Mouse (Mus musculus): ENCODE measurements at regions not wholly inside any gene's neighbourhood (a gene's known extent, or its start where the extent isn't known, plus 50 kb on each side); places are given as distances from the start of the nearest gene placed in this dataset.
A peak's percentile ranks its signal among the peaks of the same experiment; 100 is the strongest.

DNA sequence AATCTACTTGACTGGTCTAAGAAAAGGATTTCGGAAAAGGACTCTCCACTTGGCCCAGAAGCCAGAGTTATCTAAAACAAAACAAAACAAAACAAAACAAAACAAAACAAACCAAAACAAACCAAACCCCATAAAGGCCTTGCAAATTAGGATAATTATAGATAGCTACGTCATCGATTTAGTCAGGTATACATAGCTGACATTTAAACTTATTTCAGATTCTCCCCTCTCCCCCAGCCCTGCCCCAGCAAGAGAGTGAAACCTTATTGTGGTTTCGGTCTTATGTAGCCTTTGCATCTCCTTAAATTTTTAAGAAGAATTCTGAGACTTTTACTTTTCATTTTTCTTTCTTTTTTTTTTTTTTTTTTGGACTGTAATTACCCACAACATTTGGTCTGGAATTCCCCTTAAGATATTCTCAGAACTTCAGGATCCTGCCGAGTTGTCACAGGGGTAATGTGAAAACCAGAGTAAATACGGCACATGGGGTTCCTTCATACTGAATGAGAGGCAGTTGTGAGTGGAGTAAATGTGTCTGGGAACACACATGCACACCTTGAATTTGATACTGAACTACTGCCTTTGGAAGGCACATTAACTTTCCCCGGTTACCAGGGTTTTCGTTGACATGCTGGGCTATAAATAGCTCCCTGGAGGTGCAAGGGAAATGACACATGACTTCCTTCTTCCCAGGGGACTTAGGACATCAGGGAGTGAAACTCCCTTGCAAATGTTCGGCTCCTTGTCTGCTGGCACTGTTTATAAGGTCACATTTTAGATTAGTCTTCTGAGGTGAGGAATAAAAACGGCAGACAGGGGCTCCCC, 94.8 kb upstream of the Rap1b start:
- DNase-seq: peak; percentile 78 to 87

GRCm38 (mm10) chr10:117941266-117941651, 95.4 kb upstream of the Rap1b start:
- DNase-seq: no peak

DNA sequence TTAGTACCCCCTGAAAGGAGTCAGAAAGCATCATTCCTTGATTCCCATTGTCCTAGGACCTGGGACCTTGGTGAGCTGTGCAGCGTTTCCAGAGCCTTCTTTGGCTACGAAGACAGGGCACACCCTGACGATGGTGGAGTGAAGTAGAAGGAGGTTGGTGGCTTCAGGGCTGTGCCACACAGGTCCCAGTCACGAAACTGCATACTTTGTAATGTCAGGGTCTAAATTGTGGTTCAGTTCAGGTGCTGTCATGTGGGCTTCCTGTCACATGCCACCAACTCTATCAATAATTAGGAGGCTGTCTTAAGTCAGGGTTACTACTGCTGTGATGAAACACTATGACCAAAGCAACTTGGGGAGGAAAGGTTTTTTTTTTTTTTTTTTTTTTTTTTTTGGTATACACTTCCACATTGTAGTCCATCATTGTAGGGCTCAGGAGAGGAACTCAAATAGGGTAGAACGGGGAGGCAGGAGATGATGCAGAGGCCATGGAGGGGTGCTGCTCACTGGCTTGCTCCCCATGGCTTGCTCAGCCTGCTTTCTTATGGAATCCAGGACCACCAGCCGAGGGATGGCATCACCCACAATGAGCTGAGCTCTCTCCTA, 98.0 kb upstream of the Rap1b start:
- no peak for DNase-seq

- no peak for DNase-seq
These were observed 101.4 kb upstream of the Rap1b start for GRCm38 (mm10) chr10:117947191-117947590.

GRCm38 (mm10) chr10:117947911-117948310, 102.1 kb upstream of the Rap1b start:
- DNase-seq: no peak

GRCm38 (mm10) chr10:117952116-117953025, 106.5 kb upstream of the Rap1b start:
- DNase-seq: peak in 1 of 2 experiments; percentile 23

DNA sequence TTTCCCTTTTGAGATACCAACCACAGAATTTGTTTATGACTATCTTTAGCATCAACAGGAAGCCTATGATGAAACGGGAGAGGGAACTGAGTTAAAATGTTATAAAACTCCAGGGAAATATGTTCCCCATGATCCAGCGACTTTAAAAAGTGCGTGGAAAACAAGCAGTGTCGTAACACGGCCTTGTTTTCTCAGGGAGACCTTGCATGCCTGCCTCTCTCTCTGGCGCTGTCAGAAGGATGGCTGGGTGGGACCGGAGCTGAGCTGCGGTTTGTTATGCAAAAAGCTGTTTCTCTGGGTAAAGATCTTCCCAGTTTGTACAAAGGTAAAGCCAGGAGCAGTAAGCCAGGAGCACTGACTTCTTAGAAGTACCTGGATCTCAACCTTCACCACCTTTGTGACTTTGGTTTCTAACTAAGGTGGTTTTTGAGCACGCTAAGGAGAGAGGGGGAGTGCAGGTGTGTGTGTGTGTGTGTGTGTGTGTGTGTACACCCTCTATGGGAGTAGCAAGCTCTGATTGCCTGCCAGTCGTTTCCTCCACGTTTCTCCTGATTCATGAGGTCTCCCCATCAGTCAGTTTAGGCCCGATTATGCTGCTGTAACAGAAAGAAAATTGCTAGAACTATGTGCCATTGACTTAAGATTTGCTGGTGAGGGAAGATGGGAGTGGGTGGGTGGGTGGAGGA, 107.3 kb upstream of the Rap1b start:
- DNase-seq: no peak

DNA sequence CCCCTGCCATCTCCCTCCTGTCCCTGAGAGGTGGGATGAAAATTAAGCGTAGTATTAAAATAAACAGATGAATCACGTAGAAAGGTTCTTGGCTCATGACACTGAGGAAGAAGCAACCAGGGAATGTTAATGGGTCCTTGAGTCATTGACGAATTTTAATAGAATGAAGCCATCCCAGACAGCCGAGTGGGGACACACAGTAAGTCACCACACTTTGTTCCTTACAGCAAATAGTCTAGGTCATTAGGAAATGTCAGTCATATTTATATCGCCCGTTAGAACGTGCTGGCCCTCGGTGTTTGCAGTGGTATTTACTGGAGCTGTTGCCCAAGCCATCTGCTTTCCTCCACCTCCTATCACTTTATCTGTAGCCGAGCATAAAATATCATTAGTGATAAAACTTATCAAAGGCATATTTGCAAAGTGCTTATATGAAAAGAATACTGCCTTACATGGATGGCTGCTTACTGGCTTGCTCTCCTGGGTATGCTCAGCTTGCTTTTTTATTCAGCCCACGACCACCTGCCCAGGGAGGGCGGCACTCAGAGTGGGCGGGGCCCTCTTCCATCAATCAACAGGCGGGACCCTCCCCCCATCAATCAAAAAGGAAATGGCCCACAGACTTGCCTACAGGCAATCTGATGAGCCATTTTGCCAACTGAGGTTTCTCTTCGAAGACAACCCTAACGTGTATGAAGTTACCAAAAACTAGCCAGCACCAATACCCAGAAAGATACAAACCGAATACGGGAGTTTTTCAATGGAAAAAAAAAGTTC, 110.5 kb upstream of the Rap1b start:
- DNase-seq: no peak

GRCm38 (mm10) chr10:117974706-117975105, 128.9 kb upstream of the Rap1b start:
- no peak for DNase-seq

DNA sequence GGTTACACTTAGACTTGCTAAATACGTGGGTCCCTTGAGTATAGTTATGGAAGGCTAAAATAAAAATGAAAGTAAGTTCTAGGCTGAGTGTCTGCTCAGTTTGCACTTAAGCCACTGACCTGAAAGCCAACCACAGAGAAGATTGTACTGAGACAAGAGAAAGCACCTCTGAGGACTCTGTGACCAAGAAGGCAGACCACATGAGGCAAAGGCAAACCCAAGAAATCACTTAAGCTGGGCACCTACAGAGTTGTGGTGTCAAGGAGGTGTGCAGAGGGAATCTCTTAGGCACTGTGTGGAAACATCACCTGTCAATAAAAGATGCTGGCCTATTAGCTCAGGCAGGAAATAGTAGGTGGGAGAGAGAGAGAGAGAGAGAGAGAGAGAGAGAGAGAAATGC, 129.6 kb upstream of the Rap1b start:
- no peak for DNase-seq

GRCm38 (mm10) chr10:117979091-117979490, 133.3 kb upstream of the Rap1b start:
- no peak for DNase-seq

DNA sequence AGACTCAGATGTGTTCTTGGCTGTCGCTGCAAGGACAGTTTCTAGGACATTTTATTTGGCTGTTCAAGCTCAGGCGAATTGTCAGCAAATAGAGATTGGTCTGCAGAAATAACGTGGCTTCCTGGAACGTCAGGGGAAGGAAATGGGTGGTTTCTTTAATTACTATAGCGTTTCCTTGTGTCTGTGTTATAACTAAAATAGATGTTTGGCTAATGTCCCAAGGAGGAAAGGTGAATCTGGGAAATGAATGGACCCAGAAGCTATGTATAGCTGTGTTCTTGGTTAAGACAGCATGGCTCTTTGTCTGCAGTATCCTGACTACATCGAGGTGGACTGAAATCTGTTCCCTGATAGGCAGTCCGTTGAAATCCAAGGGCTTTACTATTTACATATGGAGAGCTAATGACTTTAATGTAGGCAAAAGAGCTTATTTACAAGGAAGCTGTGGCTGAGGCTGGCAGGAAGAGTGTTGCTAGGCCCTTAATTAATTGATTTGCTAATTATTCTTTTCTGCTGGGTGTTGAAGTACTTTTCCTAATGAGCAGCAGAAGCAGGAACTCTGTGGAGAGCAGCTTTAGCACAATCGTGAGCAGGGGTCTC, 136.9 kb upstream of the Rap1b start:
- DNase-seq: peak; percentile 55 to 85

- DNase-seq: peak; percentile 35 to 67
These were observed 137.4 kb upstream of the Rap1b start for GRCm38 (mm10) chr10:117983271-117983670.

DNA sequence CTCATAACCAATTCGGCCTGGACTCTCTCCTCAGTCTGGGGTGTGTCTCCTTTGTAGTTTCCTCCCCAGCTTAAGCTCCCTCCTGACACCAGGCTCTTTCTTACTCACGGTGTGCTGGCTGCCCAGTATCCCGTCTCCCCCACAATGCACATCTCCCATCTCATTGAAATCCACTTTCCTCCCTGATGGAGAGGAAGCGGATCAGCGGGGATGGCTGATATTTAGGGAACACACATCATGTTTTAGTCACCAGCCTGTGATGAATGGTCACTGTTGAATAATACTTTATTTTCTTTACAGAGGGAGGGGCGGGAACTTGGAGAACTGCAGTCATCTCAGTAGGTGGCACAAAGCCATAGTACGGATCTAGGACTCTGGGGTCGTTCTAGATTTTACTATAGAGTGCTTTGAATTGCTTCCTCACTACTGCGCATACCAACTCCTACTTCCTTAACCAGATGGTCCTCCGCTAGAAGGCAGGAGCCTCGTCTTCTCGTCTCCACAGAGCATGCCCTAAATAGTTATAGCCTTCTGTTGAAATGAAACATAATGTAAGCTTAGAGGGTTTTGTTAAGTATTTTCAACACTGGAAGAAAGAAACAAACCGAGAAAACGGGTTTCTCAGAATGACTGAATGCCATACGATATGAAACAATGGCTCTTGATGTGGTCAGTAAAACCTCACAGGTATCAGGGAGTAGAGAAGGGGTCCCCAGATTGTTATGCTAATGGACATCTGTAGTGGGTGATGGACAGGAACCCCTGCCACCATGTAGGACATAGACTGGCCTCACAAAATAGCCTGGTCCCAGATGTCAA, 139.2 kb upstream of the Rap1b start:
- DNase-seq: peak in 1 of 2 experiments; percentile 22

DNA sequence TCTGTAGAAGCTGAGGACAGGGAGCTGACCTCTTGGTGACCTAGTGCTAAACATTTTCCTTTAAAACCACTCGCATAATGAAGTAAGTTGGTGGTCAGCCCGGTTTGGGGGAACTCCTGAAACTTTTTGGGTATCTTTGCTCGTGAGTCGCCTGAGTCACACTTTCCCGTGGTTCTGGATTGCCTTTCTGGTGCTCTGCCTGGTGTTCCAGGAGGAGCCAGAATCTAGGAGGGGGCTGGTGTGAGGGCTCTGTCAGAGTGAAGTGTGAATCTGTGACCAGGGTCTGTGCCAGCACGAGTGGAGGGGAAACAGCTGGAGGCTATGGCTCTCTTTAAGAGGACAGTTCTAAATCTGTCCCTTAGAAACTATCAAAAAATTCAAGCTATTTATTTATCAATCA, 141.8 kb upstream of the Rap1b start:
- DNase-seq: peak; percentile 53 to 61

DNA sequence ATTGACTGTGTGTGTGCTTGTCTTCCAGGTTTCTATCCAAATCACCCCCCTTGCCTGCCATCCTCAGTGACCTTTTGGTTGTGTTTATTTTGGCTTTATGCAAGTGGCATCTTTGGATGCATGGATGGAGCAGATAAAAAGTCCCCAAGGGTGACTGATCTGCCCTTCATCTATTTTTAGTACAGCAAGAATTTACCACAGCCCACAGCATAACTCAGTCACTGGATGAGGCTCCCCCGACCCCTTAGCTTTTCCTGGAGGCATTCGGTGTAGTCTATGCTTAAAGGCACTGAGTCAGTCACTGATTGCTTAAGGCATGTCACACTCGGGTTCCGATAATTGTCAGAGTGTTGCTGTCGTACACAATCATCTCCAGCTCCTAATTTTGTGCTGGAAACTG, 142.2 kb upstream of the Rap1b start:
- no peak for DNase-seq

DNA sequence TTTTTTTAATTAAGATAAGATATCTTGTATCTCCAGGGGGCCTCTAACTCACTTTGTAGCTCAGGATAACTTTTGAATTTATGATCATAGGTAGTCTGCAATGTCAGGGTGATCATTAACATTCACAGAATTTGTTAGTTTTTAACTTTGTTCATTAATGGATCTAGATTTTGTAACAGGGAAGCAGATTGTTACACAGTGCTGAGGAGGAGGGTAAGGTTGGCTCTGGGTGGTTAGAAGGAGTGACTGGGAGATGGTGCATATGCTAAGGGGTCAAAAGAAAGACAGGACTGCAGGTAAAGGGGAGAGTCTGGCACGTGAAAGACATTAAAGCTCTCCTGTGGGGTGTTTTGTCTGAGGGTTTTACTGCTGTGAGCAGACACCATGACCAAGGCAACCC, 145.3 kb upstream of the Rap1b start:
- no peak for DNase-seq

DNA sequence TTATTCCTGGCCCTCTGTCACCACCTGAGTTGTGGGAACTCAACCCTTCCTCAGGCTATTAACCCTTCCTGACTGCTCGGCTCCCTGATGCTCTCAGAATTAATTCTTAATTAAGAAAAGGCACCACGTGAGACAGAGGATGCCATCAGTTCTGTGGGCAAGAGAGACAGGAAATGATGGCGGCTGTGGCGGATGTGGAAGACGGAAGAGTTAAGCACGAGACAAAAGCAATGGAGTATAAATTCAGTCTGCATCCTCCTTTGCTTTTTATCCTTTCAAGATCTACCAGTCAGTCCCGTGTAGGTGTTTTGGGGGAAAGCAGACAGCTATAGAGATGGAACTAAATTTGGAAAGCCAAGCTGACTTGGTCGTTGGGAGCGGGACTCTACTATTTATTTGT, 146.5 kb upstream of the Rap1b start:
- no peak for DNase-seq

DNA sequence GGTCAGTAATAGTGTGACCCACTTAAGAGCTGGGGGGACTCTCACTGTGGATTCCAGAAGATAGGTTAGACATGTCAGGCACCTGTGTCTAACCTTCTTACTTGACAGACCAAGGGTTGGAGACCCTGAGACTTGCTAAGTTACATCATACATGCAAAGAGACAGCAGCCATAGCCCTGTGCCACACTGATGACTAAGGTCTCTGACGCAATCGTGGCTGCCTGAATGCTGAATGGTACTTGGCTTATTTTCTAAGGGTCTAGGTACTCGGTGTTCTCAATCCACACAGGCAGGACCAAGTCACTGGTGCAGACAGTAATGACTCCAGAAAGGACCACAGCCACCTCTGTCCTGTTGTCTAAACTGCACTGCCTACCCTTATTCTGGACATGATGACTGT, 147.8 kb upstream of the Mdm1 start:
- DNase-seq: no peak

DNA sequence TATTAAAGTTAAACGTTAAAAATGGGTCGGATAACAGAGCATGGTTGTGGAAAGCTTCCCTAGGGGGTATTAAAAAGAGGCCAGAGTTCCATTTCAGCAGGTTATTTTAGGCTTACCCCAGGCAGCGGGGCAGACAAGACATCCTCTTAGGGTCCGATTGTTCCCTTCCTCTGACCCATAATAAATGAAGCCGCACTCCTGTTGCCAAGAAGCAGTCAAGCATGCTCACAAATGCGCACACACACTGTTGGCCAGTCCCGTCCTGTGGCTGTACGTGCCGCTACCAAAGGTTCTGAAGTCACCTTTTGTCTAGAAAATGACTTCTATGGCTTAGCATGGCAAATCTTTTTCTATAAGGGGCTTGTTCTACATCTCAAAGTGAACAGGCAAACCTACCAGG, 146.8 kb upstream of the Mdm1 start:
- no peak for DNase-seq
